Mouse (Mus musculus): ENCODE data around the gene Clip2. TPM values are rescaled to one million over a fixed set of nuclear protein-coding genes. Genes with fewer than 3 reads are reported as not detected.
A peak's percentile ranks its signal among the peaks of the same experiment; 100 is the strongest.

The Clip2 gene
- polyA plus RNA-seq, 1 experiment from 2014 or later: 4.6 TPM

GRCm38 (mm10) chr5:134497026-134497425 is 55.2 kb downstream of the Clip2 start:
- no peak overlapping the region for H3K4me2 ChIP-seq
- peaks cover 3% of the 10 kb centered on the region for H3K4me1 ChIP-seq
- 95% methylated on average over 5 of the region's 5 CpGs for WGBS
- no peak overlapping the region for H3K9ac ChIP-seq
- peaks cover 33% of the 10 kb centered on the region for H3K36me3 ChIP-seq
- no peak overlapping the region for H3K27ac ChIP-seq
- ATAC-seq (ENCODE audit: borderline replicate concordance, extremely low read depth, low FRiP score, low TSS enrichment): no peak
- no peak overlapping the region for H3K4me3 ChIP-seq
- no peaks in the 10 kb centered on the region for H3K27me3 ChIP-seq
- no peaks in the 10 kb centered on the region for H3K9me3 ChIP-seq

- 50% methylated on average over 4 of the region's 4 CpGs for WGBS
- Histone ChIP-seq H3K4me3 (no peak overlapping the region), H3K27me3 (no peaks in the 10 kb centered on the region), H3K9me3 (no peaks in the 10 kb centered on the region), H3K9ac (no peak overlapping the region), H3K4me2 (no peak overlapping the region), H3K4me1 (peaks cover 5% of the 10 kb centered on the region), H3K27ac (no peak overlapping the region), H3K36me3 (peaks cover 28% of the 10 kb centered on the region)
- ATAC-seq (ENCODE audit: borderline replicate concordance, extremely low read depth, low FRiP score, low TSS enrichment): no peak
These were observed 56.4 kb downstream of the Clip2 start for GRCm38 (mm10) chr5:134495796-134496195.

- Histone ChIP-seq H3K27me3 (no peaks in the 10 kb centered on the region), H3K27ac (no peak overlapping the region), H3K36me3 (peaks cover 36% of the 10 kb centered on the region), H3K9ac (no peak overlapping the region), H3K4me1 (peaks cover 10% of the 10 kb centered on the region), H3K4me3 (no peak overlapping the region), H3K9me3 (no peaks in the 10 kb centered on the region), H3K4me2 (no peak overlapping the region)
- no peak for ATAC-seq (ENCODE audit: borderline replicate concordance, extremely low read depth, low FRiP score, low TSS enrichment)
- WGBS: 55% methylated on average over 11 of the region's 11 CpGs
These were observed 58.1 kb downstream of the Clip2 start for GRCm38 (mm10) chr5:134494142-134494541.

GRCm38 (mm10) chr5:134492956-134493355 is 59.3 kb downstream of the Clip2 start:
- H3K4me1 ChIP-seq: peaks cover 10% of the 10 kb centered on the region
- H3K27me3 ChIP-seq: no peaks in the 10 kb centered on the region
- no peak overlapping the region for H3K9ac ChIP-seq
- 99% methylated on average over 4 of the region's 4 CpGs for WGBS
- peaks cover 34% of the 10 kb centered on the region for H3K36me3 ChIP-seq
- no peak overlapping the region for H3K27ac ChIP-seq
- H3K4me2 ChIP-seq: no peak overlapping the region
- H3K9me3 ChIP-seq: no peaks in the 10 kb centered on the region
- no peak for ATAC-seq (ENCODE audit: borderline replicate concordance, extremely low read depth, low FRiP score, low TSS enrichment)
- no peak overlapping the region for H3K4me3 ChIP-seq

GRCm38 (mm10) chr5:134491712-134492417 is 60.4 kb downstream of the Clip2 start:
- no peaks in the 10 kb centered on the region for H3K9me3 ChIP-seq
- no peaks in the 10 kb centered on the region for H3K27me3 ChIP-seq
- H3K4me1 ChIP-seq: peaks cover 10% of the 10 kb centered on the region
- H3K4me2 ChIP-seq: no peak overlapping the region
- 0 out of 2 replicates have a peak overlapping the region, but pooled peaks have one; percentile 25 for H3K9ac ChIP-seq
- H3K4me3 ChIP-seq: no peak overlapping the region
- WGBS: 23% methylated on average over 18 of the region's 18 CpGs
- peak overlapping the region; percentile 79 for H3K27ac ChIP-seq
- peak; percentile 31 for ATAC-seq (ENCODE audit: borderline replicate concordance, extremely low read depth, low FRiP score, low TSS enrichment)
- peaks cover 29% of the 10 kb centered on the region for H3K36me3 ChIP-seq

- Histone ChIP-seq H3K27ac (peak overlapping the region; percentile 44; the same call in 1 of the 2 replicates), H3K36me3 (peaks cover 25% of the 10 kb centered on the region), H3K9me3 (no peaks in the 10 kb centered on the region), H3K27me3 (no peaks in the 10 kb centered on the region), H3K4me3 (no peak overlapping the region), H3K4me2 (no peak overlapping the region), H3K9ac (no peak overlapping the region), H3K4me1 (peaks cover 10% of the 10 kb centered on the region)
- ATAC-seq (ENCODE audit: borderline replicate concordance, extremely low read depth, low FRiP score, low TSS enrichment): no peak
- 82% methylated on average over 2 of the region's 2 CpGs for WGBS
These were observed 61.0 kb downstream of the Clip2 start for GRCm38 (mm10) chr5:134491206-134491605.

- Histone ChIP-seq H3K27me3 (no peaks in the 10 kb centered on the region), H3K4me3 (no peak overlapping the region), H3K36me3 (peaks cover 25% of the 10 kb centered on the region), H3K4me2 (no peak overlapping the region), H3K27ac (no peak overlapping the region), H3K9me3 (no peaks in the 10 kb centered on the region), H3K4me1 (peaks cover 13% of the 10 kb centered on the region), H3K9ac (no peak overlapping the region)
- WGBS: 88% methylated on average over 12 of the region's 12 CpGs
- no peak for ATAC-seq (ENCODE audit: borderline replicate concordance, extremely low read depth, low FRiP score, low TSS enrichment)
These were observed 61.8 kb downstream of the Clip2 start for GRCm38 (mm10) chr5:134490465-134490864.

- Histone ChIP-seq H3K27ac (no peak overlapping the region), H3K4me1 (peaks cover 13% of the 10 kb centered on the region), H3K27me3 (no peaks in the 10 kb centered on the region), H3K36me3 (peaks cover 25% of the 10 kb centered on the region), H3K9me3 (no peaks in the 10 kb centered on the region), H3K9ac (no peak overlapping the region), H3K4me2 (no peak overlapping the region), H3K4me3 (no peak overlapping the region)
- 36% methylated on average over 9 of the region's 9 CpGs for WGBS
- ATAC-seq (ENCODE audit: borderline replicate concordance, extremely low read depth, low FRiP score, low TSS enrichment): no peak
These were observed 62.7 kb downstream of the Clip2 start for GRCm38 (mm10) chr5:134489583-134489982.

GRCm38 (mm10) chr5:134488596-134488995 is 63.6 kb downstream of the Clip2 start:
- WGBS: 90% methylated on average over 4 of the region's 4 CpGs
- Histone ChIP-seq H3K36me3 (peaks cover 21% of the 10 kb centered on the region), H3K4me3 (no peak overlapping the region), H3K4me2 (no peak overlapping the region), H3K9me3 (no peaks in the 10 kb centered on the region), H3K4me1 (peaks cover 13% of the 10 kb centered on the region), H3K27ac (no peak overlapping the region), H3K27me3 (no peaks in the 10 kb centered on the region), H3K9ac (no peak overlapping the region)
- ATAC-seq (ENCODE audit: borderline replicate concordance, extremely low read depth, low FRiP score, low TSS enrichment): no peak

GRCm38 (mm10) chr5:134488042-134488441 is 64.2 kb downstream of the Clip2 start:
- Histone ChIP-seq H3K4me3 (no peak overlapping the region), H3K4me1 (peaks cover 13% of the 10 kb centered on the region), H3K36me3 (peaks cover 17% of the 10 kb centered on the region), H3K27ac (no peak overlapping the region), H3K9ac (no peak overlapping the region), H3K27me3 (no peaks in the 10 kb centered on the region), H3K9me3 (no peaks in the 10 kb centered on the region), H3K4me2 (no peak overlapping the region)
- ATAC-seq (ENCODE audit: borderline replicate concordance, extremely low read depth, low FRiP score, low TSS enrichment): no peak
- WGBS: 67% methylated on average over 10 of the region's 10 CpGs

- H3K4me2 ChIP-seq: no peak overlapping the region
- H3K9me3 ChIP-seq: no peaks in the 10 kb centered on the region
- 57% methylated on average over 13 of the region's 13 CpGs for WGBS
- no peak overlapping the region for H3K27ac ChIP-seq
- H3K4me3 ChIP-seq: no peak overlapping the region
- no peaks in the 10 kb centered on the region for H3K27me3 ChIP-seq
- peak; percentile 21; the same call in 1 of the 2 replicates for ATAC-seq (ENCODE audit: borderline replicate concordance, extremely low read depth, low FRiP score, low TSS enrichment)
- 0 out of 2 replicates have a peak, but pooled peaks cover 7% of the 10 kb centered on the region for H3K4me1 ChIP-seq
- no peak overlapping the region for H3K9ac ChIP-seq
- peaks cover 17% of the 10 kb centered on the region for H3K36me3 ChIP-seq
These were observed 66.2 kb downstream of the Clip2 start for GRCm38 (mm10) chr5:134485900-134486665.

GRCm38 (mm10) chr5:134485183-134485730 is 67.0 kb downstream of the Clip2 start:
- WGBS: 71% methylated on average over 7 of the region's 7 CpGs
- no peaks in the 10 kb centered on the region for H3K27me3 ChIP-seq
- H3K9ac ChIP-seq: no peak overlapping the region
- H3K36me3 ChIP-seq: peaks cover 9% of the 10 kb centered on the region
- no peaks in the 10 kb centered on the region for H3K9me3 ChIP-seq
- ATAC-seq (ENCODE audit: borderline replicate concordance, extremely low read depth, low FRiP score, low TSS enrichment): no peak
- H3K27ac ChIP-seq: no peak overlapping the region
- 0 out of 2 replicates have a peak, but pooled peaks cover 7% of the 10 kb centered on the region for H3K4me1 ChIP-seq
- H3K4me2 ChIP-seq: no peak overlapping the region
- H3K4me3 ChIP-seq: no peak overlapping the region

All from lung, embryonic 15.5 days (tissue).